Mouse (Mus musculus): ENCODE results near the gene Lcn10. TPM values are rescaled to one million over a fixed set of nuclear protein-coding genes. Genes with fewer than 3 reads are reported as not detected.

Gene Lcn10
- polyA plus RNA-seq, 1 experiment: not detected

- WGBS: 57% methylated on average over 4 of the region's 4 CpGs
- H3K36me3 ChIP-seq (ENCODE audit: control insufficient read depth, insufficient read depth, low read length): no peaks in the 10 kb centered on the region
- no peak overlapping the region for H3K4me3 ChIP-seq (ENCODE audit: insufficient read depth, low read depth, low read length)
- H3K4me1 ChIP-seq (ENCODE audit: control insufficient read depth, insufficient read depth, low read length): no peaks in the 10 kb centered on the region
- no peaks in the 10 kb centered on the region for H3K27me3 ChIP-seq (replicated peaks; ENCODE audit: control insufficient read depth, insufficient read depth, low read length)
- DNase-seq: peak; percentile 21
- no peak overlapping the region for H3K27ac ChIP-seq (ENCODE audit: insufficient read depth, low read depth, low read length)
- TF ChIP-seq CTCF (conservative IDR thresholded peaks at IDR 0.05; ENCODE audit: insufficient read depth, insufficient read length, low read depth, low read length): no peak
- no peak for TF ChIP-seq POLR2A (IDR thresholded peaks at IDR 0.05; ENCODE audit: low read depth, low read length)
Measured at GRCm38 (mm10) chr2:25657246-25657645, 25.3 kb upstream of the Lcn10 start.

- TF ChIP-seq CTCF (conservative IDR thresholded peaks at IDR 0.05; ENCODE audit: insufficient read depth, insufficient read length, low read depth, low read length) (no peak), POLR2A (IDR thresholded peaks at IDR 0.05; ENCODE audit: low read depth, low read length) (no peak)
Measured at GRCm38 (mm10) chr2:25657652-25658051, 24.9 kb upstream of the Lcn10 start, which contains the start of gene Lcn5. TSS of gene Lcn5 (plus strand) at chr2:25657952.

GRCm38 (mm10) chr2:25660279-25660678, 22.2 kb upstream of the Lcn10 start:
- no peak for DNase-seq
- Histone ChIP-seq H3K4me1 (ENCODE audit: control insufficient read depth, insufficient read depth, low read length) (no peaks in the 10 kb centered on the region), H3K4me3 (ENCODE audit: insufficient read depth, low read depth, low read length) (no peak overlapping the region), H3K36me3 (ENCODE audit: control insufficient read depth, insufficient read depth, low read length) (no peaks in the 10 kb centered on the region), H3K27me3 (replicated peaks; ENCODE audit: control insufficient read depth, insufficient read depth, low read length) (no peaks in the 10 kb centered on the region), H3K27ac (ENCODE audit: insufficient read depth, low read depth, low read length) (no peak overlapping the region)
- TF ChIP-seq POLR2A (IDR thresholded peaks at IDR 0.05; ENCODE audit: low read depth, low read length): no peak
- no peak for TF ChIP-seq CTCF (conservative IDR thresholded peaks at IDR 0.05; ENCODE audit: insufficient read depth, insufficient read length, low read depth, low read length)
- WGBS: 81% methylated on average over 8 of the region's 8 CpGs

More at GRCm38 (mm10) chr2:25657652-25658051, 24.9 kb upstream of the Lcn10 start, which contains the start of gene Lcn5:
- no peak for DNase-seq
- H3K27ac ChIP-seq (ENCODE audit: insufficient read depth, low read depth, low read length): no peak within 1 kb of the TSS
- no peak within 1 kb of the TSS for H3K4me3 ChIP-seq (ENCODE audit: insufficient read depth, low read depth, low read length)
- no peaks in the 10 kb centered on the region for H3K36me3 ChIP-seq (ENCODE audit: control insufficient read depth, insufficient read depth, low read length)
- H3K4me1 ChIP-seq (ENCODE audit: control insufficient read depth, insufficient read depth, low read length): no peaks in the 10 kb centered on the region
- no peaks in the 10 kb centered on the region for H3K27me3 ChIP-seq (replicated peaks; ENCODE audit: control insufficient read depth, insufficient read depth, low read length)

GRCm38 (mm10) chr2:25661245-25661970, 21.1 kb upstream of the Lcn10 start:
- no peak for TF ChIP-seq CTCF (conservative IDR thresholded peaks at IDR 0.05; ENCODE audit: insufficient read depth, insufficient read length, low read depth, low read length)
- no peak for TF ChIP-seq POLR2A (IDR thresholded peaks at IDR 0.05; ENCODE audit: low read depth, low read length)
- Histone ChIP-seq H3K27me3 (replicated peaks; ENCODE audit: control insufficient read depth, insufficient read depth, low read length) (no peaks in the 10 kb centered on the region), H3K4me3 (ENCODE audit: insufficient read depth, low read depth, low read length) (no peak overlapping the region), H3K27ac (ENCODE audit: insufficient read depth, low read depth, low read length) (no peak overlapping the region), H3K4me1 (ENCODE audit: control insufficient read depth, insufficient read depth, low read length) (no peaks in the 10 kb centered on the region), H3K36me3 (ENCODE audit: control insufficient read depth, insufficient read depth, low read length) (no peaks in the 10 kb centered on the region)
- DNase-seq: no peak
- whole genome bisulfite sequencing: 78% methylated on average over 6 of the region's 6 CpGs

- WGBS: 36% methylated on average over 1 of the region's 1 CpGs
- Histone ChIP-seq H3K4me1 (ENCODE audit: control insufficient read depth, insufficient read depth, low read length) (no peaks in the 10 kb centered on the region), H3K36me3 (ENCODE audit: control insufficient read depth, insufficient read depth, low read length) (no peaks in the 10 kb centered on the region), H3K27ac (ENCODE audit: insufficient read depth, low read depth, low read length) (no peak overlapping the region), H3K27me3 (replicated peaks; ENCODE audit: control insufficient read depth, insufficient read depth, low read length) (no peaks in the 10 kb centered on the region), H3K4me3 (ENCODE audit: insufficient read depth, low read depth, low read length) (no peak overlapping the region)
- peak; percentile 57 for DNase-seq
- TF ChIP-seq CTCF (conservative IDR thresholded peaks at IDR 0.05; ENCODE audit: insufficient read depth, insufficient read length, low read depth, low read length): peak; percentile 76
- TF ChIP-seq POLR2A (IDR thresholded peaks at IDR 0.05; ENCODE audit: low read depth, low read length): no peak
Measured at GRCm38 (mm10) chr2:25663511-25663910, 19.0 kb upstream of the Lcn10 start.

- no peak overlapping the region for H3K27ac ChIP-seq (ENCODE audit: insufficient read depth, low read depth, low read length)
- no peaks in the 10 kb centered on the region for H3K36me3 ChIP-seq (ENCODE audit: control insufficient read depth, insufficient read depth, low read length)
- no peak overlapping the region for H3K4me3 ChIP-seq (ENCODE audit: insufficient read depth, low read depth, low read length)
- H3K27me3 ChIP-seq (replicated peaks; ENCODE audit: control insufficient read depth, insufficient read depth, low read length): no peaks in the 10 kb centered on the region
- TF ChIP-seq POLR2A (IDR thresholded peaks at IDR 0.05; ENCODE audit: low read depth, low read length) (no peak), CTCF (conservative IDR thresholded peaks at IDR 0.05; ENCODE audit: insufficient read depth, insufficient read length, low read depth, low read length) (no peak)
- H3K4me1 ChIP-seq (ENCODE audit: control insufficient read depth, insufficient read depth, low read length): no peaks in the 10 kb centered on the region
- WGBS: 71% methylated on average over 5 of the region's 5 CpGs
- no peak for DNase-seq
Measured at GRCm38 (mm10) chr2:25664125-25664524, 18.4 kb upstream of the Lcn10 start.

DNA sequence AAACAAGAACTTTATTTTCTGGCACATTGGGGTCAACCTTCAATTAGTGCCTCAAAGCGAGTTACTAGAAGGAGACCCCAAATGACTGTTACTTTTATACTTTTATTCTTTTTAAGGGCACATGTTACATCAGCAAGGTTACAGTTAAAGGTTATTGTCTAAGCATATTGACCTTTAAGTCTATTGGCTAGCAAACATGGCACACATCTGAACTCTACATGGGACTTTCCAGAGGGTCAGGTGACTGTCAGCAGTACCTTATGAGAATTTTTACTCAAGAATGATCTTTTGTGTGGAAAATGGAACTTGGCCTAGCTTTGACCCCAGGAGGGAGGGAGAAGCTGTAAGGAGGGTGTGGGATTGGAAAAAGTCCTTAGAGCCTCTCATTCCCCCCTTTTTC, 16.0 kb upstream of the Lcn10 start:
- Histone ChIP-seq H3K4me1 (ENCODE audit: control insufficient read depth, insufficient read depth, low read length) (no peaks in the 10 kb centered on the region), H3K27ac (ENCODE audit: insufficient read depth, low read depth, low read length) (no peak overlapping the region), H3K27me3 (replicated peaks; ENCODE audit: control insufficient read depth, insufficient read depth, low read length) (no peaks in the 10 kb centered on the region), H3K36me3 (ENCODE audit: control insufficient read depth, insufficient read depth, low read length) (no peaks in the 10 kb centered on the region), H3K4me3 (ENCODE audit: insufficient read depth, low read depth, low read length) (no peak overlapping the region)
- no peak for TF ChIP-seq POLR2A (IDR thresholded peaks at IDR 0.05; ENCODE audit: low read depth, low read length)
- TF ChIP-seq CTCF (conservative IDR thresholded peaks at IDR 0.05; ENCODE audit: insufficient read depth, insufficient read length, low read depth, low read length): no peak
- 81% methylated on average over 1 of the region's 1 CpGs for WGBS
- no peak for DNase-seq

Data from kidney, adult 2 months (tissue).